Mouse (Mus musculus): ENCODE measurements around the gene Trex1. TPM values are rescaled to one million over a fixed set of nuclear protein-coding genes. Genes with fewer than 3 reads are reported as not detected.

Trex1 gene
- total RNA-seq, 1 experiment = 7.4 TPM

DNA sequence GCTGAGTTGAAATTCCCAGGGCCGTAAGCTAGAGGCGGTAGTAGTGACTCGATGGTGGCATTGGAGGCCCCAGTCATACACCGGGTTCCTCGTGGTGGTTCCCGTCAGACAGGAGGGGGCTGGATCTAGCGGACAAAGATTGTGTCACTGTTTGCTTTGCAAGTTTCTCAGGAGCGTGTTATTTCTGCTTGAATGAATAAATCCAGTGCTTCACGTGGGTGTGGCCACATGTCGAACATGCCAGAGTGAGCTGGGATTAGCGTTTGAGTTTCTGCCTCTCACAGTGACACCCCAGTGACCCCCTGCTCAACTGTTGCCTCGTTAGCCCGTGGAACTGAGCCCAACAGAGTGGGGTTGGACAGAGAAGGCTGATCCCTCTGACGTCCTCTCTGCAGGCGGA lies 30.9 kb upstream of the Trex1 start:
- in situ Hi-C loops (cut with MboI; ENCODE audit: low sequenced_read_pairs in 2 of 2, unreplicated experiment in 2 of 2) = no loop called here
- TF ChIP-seq MAFK (IDR thresholded peaks at IDR 0.05; ENCODE audit: insufficient read depth, low read depth, low read length) (no peak), ZNF384 (IDR thresholded peaks at IDR 0.05; ENCODE audit: low read depth, low read length) (no peak), HCFC1 (IDR thresholded peaks at IDR 0.05; ENCODE audit: borderline replicate concordance, insufficient read depth, low read length) (no peak), CHD2 (IDR thresholded peaks at IDR 0.05; ENCODE audit: low read depth, low read length) (no peak), ZC3H11A (IDR thresholded peaks at IDR 0.05; ENCODE audit: borderline replicate concordance, low read depth, low read length) (no peak)
- Histone ChIP-seq H3K27ac (ENCODE audit: insufficient read depth, low read depth, low read length, poor library complexity, severe bottlenecking) (no peak overlapping the region), H3K4me3 (ENCODE audit: insufficient read depth in 1 of 2, low read depth in 1 of 2, low read length in 2 of 2, poor library complexity in 1 of 2, severe bottlenecking in 1 of 2) (no peak overlapping the region), H3K36me3 (ENCODE audit: control insufficient read depth, insufficient read depth, low read length, poor library complexity, severe bottlenecking) (no peaks in the 10 kb centered on the region; the same call in 1 of the 2 replicates), H3K4me1 (ENCODE audit: control insufficient read depth in 2 of 2, insufficient read depth in 2 of 2, low read length in 2 of 2, poor library complexity in 1 of 2) (peaks cover 3 to 21% of the 10 kb centered on the region in 2 experiments; a peak in 1 of 4 replicates), H3K9me3 (ENCODE audit: control insufficient read depth, insufficient read depth, low read depth, low read length) (no peaks in the 10 kb centered on the region), H3K9ac (ENCODE audit: insufficient read depth, low read depth, low read length, poor library complexity, severe bottlenecking) (no peak overlapping the region)
- DNase-seq (ENCODE audit: low read depth, low spot score) = no peak

DNA sequence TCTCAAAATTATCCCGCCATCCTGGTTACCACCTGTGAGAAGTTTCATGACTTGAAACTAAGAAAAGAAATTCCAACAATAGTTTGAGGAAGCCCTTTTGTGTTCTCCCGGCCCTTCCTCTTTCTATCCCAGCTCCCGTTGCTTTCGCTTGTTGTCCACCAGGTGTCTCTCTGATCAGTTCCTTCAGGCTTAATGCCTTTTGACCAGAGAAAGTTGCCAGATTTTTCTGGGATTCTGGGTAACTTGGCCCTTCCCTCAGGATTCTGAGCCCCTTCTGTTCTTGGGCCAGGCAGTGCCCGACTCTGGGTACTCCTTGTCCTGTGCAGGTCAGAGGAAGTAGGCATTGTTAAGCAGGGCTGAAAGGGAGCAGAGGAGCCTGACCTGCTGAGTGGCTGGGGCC lies 28.5 kb upstream of the Trex1 start:
- in situ Hi-C loops (cut with MboI; ENCODE audit: low sequenced_read_pairs in 2 of 2, unreplicated experiment in 2 of 2) = no loop called here
- Histone ChIP-seq H3K9me3 (ENCODE audit: control insufficient read depth, insufficient read depth, low read depth, low read length) (no peaks in the 10 kb centered on the region), H3K4me3 (ENCODE audit: insufficient read depth in 1 of 2, low read depth in 1 of 2, low read length in 2 of 2, poor library complexity in 1 of 2, severe bottlenecking in 1 of 2) (no peak overlapping the region), H3K36me3 (ENCODE audit: control insufficient read depth, insufficient read depth, low read length, poor library complexity, severe bottlenecking) (no peaks in the 10 kb centered on the region; the same call in 1 of the 2 replicates), H3K9ac (ENCODE audit: insufficient read depth, low read depth, low read length, poor library complexity, severe bottlenecking) (no peak overlapping the region), H3K4me1 (ENCODE audit: control insufficient read depth in 2 of 2, insufficient read depth in 2 of 2, low read length in 2 of 2, poor library complexity in 1 of 2) (peaks cover 3 to 13% of the 10 kb centered on the region in 2 experiments; a peak in 1 of 4 replicates), H3K27ac (ENCODE audit: insufficient read depth, low read depth, low read length, poor library complexity, severe bottlenecking) (no peak overlapping the region)
- TF ChIP-seq HCFC1 (IDR thresholded peaks at IDR 0.05; ENCODE audit: borderline replicate concordance, insufficient read depth, low read length) (no peak), ZC3H11A (IDR thresholded peaks at IDR 0.05; ENCODE audit: borderline replicate concordance, low read depth, low read length) (peak; percentile 49; the same call in 1 of the 2 replicates), ZNF384 (IDR thresholded peaks at IDR 0.05; ENCODE audit: low read depth, low read length) (no peak), MAFK (IDR thresholded peaks at IDR 0.05; ENCODE audit: insufficient read depth, low read depth, low read length) (no peak), CHD2 (IDR thresholded peaks at IDR 0.05; ENCODE audit: low read depth, low read length) (no peak)
- DNase-seq (ENCODE audit: low read depth, low spot score) = no peak

DNA sequence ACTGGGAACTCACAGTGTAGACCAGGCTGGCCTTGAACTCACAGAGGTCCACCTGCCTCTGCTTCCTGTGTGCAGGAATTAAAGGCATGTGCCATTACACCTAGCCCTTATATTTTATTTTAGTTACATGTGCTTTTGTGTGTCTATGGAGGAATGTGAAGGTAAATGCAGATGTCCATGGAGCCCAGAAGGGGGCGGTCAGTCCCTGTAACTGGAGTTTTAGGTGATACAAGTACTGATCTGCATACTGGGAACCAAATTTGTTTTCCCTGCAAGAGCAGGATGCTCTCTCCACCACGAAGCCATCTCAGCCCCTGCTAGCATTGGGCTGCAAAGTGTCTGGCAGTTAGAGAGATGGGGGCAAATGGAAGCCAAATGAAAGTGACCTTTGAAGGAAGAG lies 25.4 kb upstream of the Trex1 start:
- no peaks in the 10 kb centered on the region for H3K9me3 ChIP-seq (ENCODE audit: control insufficient read depth, insufficient read depth, low read depth, low read length)
- no peak overlapping the region for H3K9ac ChIP-seq (ENCODE audit: insufficient read depth, low read depth, low read length, poor library complexity, severe bottlenecking)
- H3K4me3 ChIP-seq (ENCODE audit: insufficient read depth in 1 of 2, low read depth in 1 of 2, low read length in 2 of 2, poor library complexity in 1 of 2, severe bottlenecking in 1 of 2) = no peak overlapping the region
- H3K36me3 ChIP-seq (ENCODE audit: control insufficient read depth, insufficient read depth, low read length, poor library complexity, severe bottlenecking) = peaks cover 2% of the 10 kb centered on the region
- TF ChIP-seq CHD2 (IDR thresholded peaks at IDR 0.05; ENCODE audit: low read depth, low read length) = no peak
- peak; percentile 21; the same call in 1 of the 2 replicates for TF ChIP-seq ZC3H11A (IDR thresholded peaks at IDR 0.05; ENCODE audit: borderline replicate concordance, low read depth, low read length)
- peaks cover 3 to 16% of the 10 kb centered on the region in 2 experiments; a peak in 1 of 4 replicates for H3K4me1 ChIP-seq (ENCODE audit: control insufficient read depth in 2 of 2, insufficient read depth in 2 of 2, low read length in 2 of 2, poor library complexity in 1 of 2)
- no peak overlapping the region for H3K27ac ChIP-seq (ENCODE audit: insufficient read depth, low read depth, low read length, poor library complexity, severe bottlenecking)
- DNase-seq (ENCODE audit: low read depth, low spot score) = no peak
- in situ Hi-C loops (cut with MboI; ENCODE audit: low sequenced_read_pairs in 2 of 2, unreplicated experiment in 2 of 2) = no loop called here

DNA sequence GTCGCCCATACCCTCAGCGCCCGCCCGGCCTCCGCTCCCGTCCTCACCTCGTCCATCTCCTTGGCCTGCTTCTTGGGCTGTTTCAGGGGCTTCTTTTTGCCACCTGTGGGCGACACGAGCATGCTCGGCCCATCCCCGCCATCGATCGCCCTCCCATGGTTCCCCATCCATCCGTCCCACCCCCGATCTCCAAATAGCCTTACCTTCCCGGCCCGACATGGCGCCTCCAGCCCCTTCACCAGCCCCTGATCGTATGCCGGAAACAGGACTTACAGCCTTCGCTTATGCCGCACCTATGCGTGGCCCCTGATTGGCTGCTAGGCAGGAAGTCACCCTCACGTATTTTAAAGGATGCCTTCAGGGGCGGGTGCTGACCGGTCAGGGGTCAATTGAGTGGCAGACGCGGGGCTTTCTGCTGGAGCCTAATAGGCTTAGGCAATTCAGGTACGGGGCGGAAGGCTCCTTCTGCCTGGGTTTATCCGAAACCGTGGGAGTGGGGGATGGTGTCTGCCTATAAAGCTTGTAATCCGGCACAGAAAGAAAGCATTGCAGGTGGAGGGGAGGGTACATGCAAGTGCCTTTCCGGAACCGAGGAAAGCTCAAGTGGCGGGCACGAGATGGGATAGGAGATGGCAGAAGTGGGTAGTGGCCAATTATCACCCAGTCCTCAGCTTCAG lies 22.7 kb upstream of the Trex1 start, which contains the start of the genes Ccdc51 and Tma7:
Gene Ccdc51, plus strand, starts transcription at position 370 of the 677 bp plus-strand sequence.
Gene Tma7, minus strand, starts transcription at position 464 of the 677 bp plus-strand sequence.
- in situ Hi-C loops (cut with MboI; ENCODE audit: low sequenced_read_pairs in 2 of 2, unreplicated experiment in 2 of 2) = no loop called here
- peak within 1 kb of the TSS; percentile 70 for H3K27ac ChIP-seq (ENCODE audit: insufficient read depth, low read depth, low read length, poor library complexity, severe bottlenecking)
- TF ChIP-seq MAFK (IDR thresholded peaks at IDR 0.05; ENCODE audit: insufficient read depth, low read depth, low read length) (no peak), ZNF384 (IDR thresholded peaks at IDR 0.05; ENCODE audit: low read depth, low read length) (no peak)
- H3K36me3 ChIP-seq (ENCODE audit: control insufficient read depth, insufficient read depth, low read length, poor library complexity, severe bottlenecking) = peaks cover 5% of the 10 kb centered on the region
- peak within 1 kb of the TSS; percentile 67 to 94 for H3K4me3 ChIP-seq (ENCODE audit: insufficient read depth in 1 of 2, low read depth in 1 of 2, low read length in 2 of 2, poor library complexity in 1 of 2, severe bottlenecking in 1 of 2)
- no peaks in the 10 kb centered on the region for H3K9me3 ChIP-seq (ENCODE audit: control insufficient read depth, insufficient read depth, low read depth, low read length)
- DNase-seq (ENCODE audit: low read depth, low spot score) = peak; percentile 86
- peaks cover 0 to 11% of the 10 kb centered on the region in 2 experiments; a peak in 1 of 4 replicates for H3K4me1 ChIP-seq (ENCODE audit: control insufficient read depth in 2 of 2, insufficient read depth in 2 of 2, low read length in 2 of 2, poor library complexity in 1 of 2)
- H3K9ac ChIP-seq (ENCODE audit: insufficient read depth, low read depth, low read length, poor library complexity, severe bottlenecking) = peak within 1 kb of the TSS; percentile 99

Measured in ES-E14 (cell line).